Mouse (Mus musculus): ENCODE results near the gene Ctse. TPM values are rescaled to one million over a fixed set of nuclear protein-coding genes. Genes with fewer than 3 reads are reported as not detected.
A peak's percentile ranks its signal among the peaks of the same experiment; 100 is the strongest.

Ctse gene
- total and polyA plus RNA-seq, 3 experiments = 55.2 to 92.7 TPM; not detected in 1

GRCm38 (mm10) chr1:131660716-131661472 lies 22.8 kb downstream of the Ctse start:
- no peaks in the 10 kb centered on the region for H3K27me3 ChIP-seq (ENCODE audit: control insufficient read depth in 1 of 2, insufficient read depth in 2 of 2, low read length in 2 of 2)
- no peak overlapping the region for H3K9ac ChIP-seq (ENCODE audit: control insufficient read depth, low read depth, low read length, poor library complexity, severe bottlenecking)
- no peaks in the 10 kb centered on the region for H3K9me3 ChIP-seq (replicated peaks; ENCODE audit: insufficient read depth, low read length)
- TF ChIP-seq EP300 (IDR thresholded peaks at IDR 0.05; ENCODE audit: low read depth in 1 of 2, low read length in 2 of 2) = 0 out of 4 replicates have a peak, but pooled peaks of 1 of the 2 experiments have one; percentile 17
- no peak for TF ChIP-seq E2F4 (IDR thresholded peaks at IDR 0.05; ENCODE audit: borderline replicate concordance, low read depth, low read length)
- no peak for TF ChIP-seq MEF2A (IDR thresholded peaks at IDR 0.05; ENCODE audit: extremely low read depth, insufficient replicate concordance, low read depth, low read length, poor library complexity, severe bottlenecking)
- TF ChIP-seq ZC3H11A (IDR thresholded peaks at IDR 0.05; ENCODE audit: low read depth, low read length) = no peak
- no peak for TF ChIP-seq RAD21 (IDR thresholded peaks at IDR 0.05; ENCODE audit: low read depth, low read length)
- TF ChIP-seq TCF12 (IDR thresholded peaks at IDR 0.05; ENCODE audit: low read depth, low read length) = peak; percentile 21; the same call in 1 of the 2 replicates
- no peak for TF ChIP-seq KAT2A (conservative IDR thresholded peaks at IDR 0.05; ENCODE audit: low read depth, low read length)
- no peak for TF ChIP-seq NRF1 (IDR thresholded peaks at IDR 0.05; ENCODE audit: insufficient read depth, low read depth, low read length, poor library complexity, severe bottlenecking)
- no peak for TF ChIP-seq TAL1 (IDR thresholded peaks at IDR 0.05; ENCODE audit: low read length)
- H3K4me3 ChIP-seq (ENCODE audit: control insufficient read depth in 1 of 2, insufficient read depth in 1 of 2, low read depth in 2 of 2, low read length in 2 of 2) = no peak overlapping the region
- H3K27ac ChIP-seq (ENCODE audit: control insufficient read depth, low read depth, low read length) = no peak overlapping the region
- H3K79me2 ChIP-seq (ENCODE audit: control insufficient read depth, insufficient read depth, low read length, poor library complexity) = no peaks in the 10 kb centered on the region
- DNase-seq (ENCODE audit: low read depth, low spot score) = no peak
- H3K36me3 ChIP-seq (ENCODE audit: control insufficient read depth in 1 of 2, insufficient read depth in 2 of 2, low read length in 2 of 2) = peaks cover 0 to 25% of the 10 kb centered on the region in 2 experiments
- H3K4me1 ChIP-seq (ENCODE audit: control insufficient read depth in 1 of 2, insufficient read depth in 2 of 2, low read length in 2 of 2) = peaks cover 12 to 29% of the 10 kb centered on the region in 2 experiments

GRCm38 (mm10) chr1:131661749-131662148 lies 23.6 kb downstream of the Ctse start:
- Histone ChIP-seq H3K27me3 (ENCODE audit: control insufficient read depth in 1 of 2, insufficient read depth in 2 of 2, low read length in 2 of 2) (no peaks in the 10 kb centered on the region), H3K79me2 (ENCODE audit: control insufficient read depth, insufficient read depth, low read length, poor library complexity) (no peaks in the 10 kb centered on the region), H3K36me3 (ENCODE audit: control insufficient read depth in 1 of 2, insufficient read depth in 2 of 2, low read length in 2 of 2) (peaks cover 1 to 23% of the 10 kb centered on the region in 2 experiments), H3K4me1 (ENCODE audit: control insufficient read depth in 1 of 2, insufficient read depth in 2 of 2, low read length in 2 of 2) (peaks cover 12 to 26% of the 10 kb centered on the region in 2 experiments), H3K9me3 (replicated peaks; ENCODE audit: insufficient read depth, low read length) (no peaks in the 10 kb centered on the region), H3K9ac (ENCODE audit: control insufficient read depth, low read depth, low read length, poor library complexity, severe bottlenecking) (no peak overlapping the region), H3K27ac (ENCODE audit: control insufficient read depth, low read depth, low read length) (no peak overlapping the region), H3K4me3 (ENCODE audit: control insufficient read depth in 1 of 2, insufficient read depth in 1 of 2, low read depth in 2 of 2, low read length in 2 of 2) (no peak overlapping the region)
- TF ChIP-seq SMC3 (IDR thresholded peaks at IDR 0.05; ENCODE audit: low read depth, low read length) (no peak), UBTF (IDR thresholded peaks at IDR 0.05; ENCODE audit: borderline replicate concordance, insufficient read depth, low read depth, low read length) (no peak), TBP (IDR thresholded peaks at IDR 0.05; ENCODE audit: low read depth, low read length) (no peak), ELF1 (IDR thresholded peaks at IDR 0.05; ENCODE audit: low read depth, low read length) (no peak), POLR2A (IDR thresholded peaks at IDR 0.05; ENCODE audit: control insufficient read depth in 1 of 2, insufficient read depth in 1 of 2, low read depth in 1 of 2, low read length in 2 of 2, poor library complexity in 1 of 2) (no peak), MEF2A (IDR thresholded peaks at IDR 0.05; ENCODE audit: extremely low read depth, insufficient replicate concordance, low read depth, low read length, poor library complexity, severe bottlenecking) (no peak), POLR2AphosphoS2 (IDR thresholded peaks at IDR 0.05; ENCODE audit: low read length) (no peak)
- DNase-seq (ENCODE audit: low read depth, low spot score) = no peak

All from MEL (cell line).